Mouse (Mus musculus): ENCODE measurements around the gene Cltb. TPM values are rescaled to one million over a fixed set of nuclear protein-coding genes. Genes with fewer than 3 reads are reported as not detected.
"Not testable (repeated sequence)": the region's sequence is repeated elsewhere in the genome, so short reads cannot be mapped to it uniquely, and the experiment has no call there.

Gene Cltb
- 33.9 TPM for polyA plus RNA-seq (2021)

GRCm38 (mm10) chr13:54610972-54611754, at the start of gene Cltb:
TSS of gene Cltb (minus strand) at chr13:54611344.
- in situ Hi-C loops (cut with MboI; ENCODE audit: low pct_unique_long_range_greater_than_20kb): no loop called here
- CTCF ChIA-PET: no interaction called here
- ATAC-seq (peak; percentile 10), DNase-seq (ENCODE audit: low read depth, low spot score) (no peak)
- POLR2A ChIA-PET: interaction anchor here (0.5 to 0.6 kb wide), 4 partner anchors 8 to 499 kb away, joined by 4 read pairs; no protein-coding TSS in a partner anchor
- H3K27me3 ChIP-seq: no peaks in the 10 kb centered on the region
- TF ChIP-seq CTCF (IDR thresholded peaks at IDR 0.05): no peak

DNA sequence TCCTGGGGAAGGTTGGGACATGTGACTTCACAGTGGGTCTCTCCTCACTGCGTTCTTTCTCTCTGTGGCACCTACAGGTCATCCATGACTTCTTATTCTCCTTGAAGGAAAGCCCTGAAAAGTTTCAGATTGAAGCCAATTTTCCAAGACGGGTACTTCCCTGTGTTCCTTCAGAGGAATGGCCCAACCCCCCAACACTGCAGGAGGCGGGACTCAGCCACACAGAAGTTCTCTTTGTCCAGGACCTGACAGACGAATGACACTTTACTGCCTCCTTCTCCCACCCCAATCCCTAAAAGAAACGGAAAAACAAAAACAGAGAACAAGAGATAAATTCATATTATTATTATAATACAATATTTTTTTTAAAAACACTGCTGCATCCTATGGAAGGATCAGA, 49.7 kb upstream of the Cltb start:
- DNase-seq (ENCODE audit: low read depth, low spot score) (no peak), ATAC-seq (no peak)
- no peaks in the 10 kb centered on the region for H3K27me3 ChIP-seq
- no peak for TF ChIP-seq CTCF (IDR thresholded peaks at IDR 0.05)
- ChIA-PET CTCF (no interaction called here), POLR2A (no interaction called here)
- in situ Hi-C loops (cut with MboI; ENCODE audit: low pct_unique_long_range_greater_than_20kb): no loop called here

GRCm38 (mm10) chr13:54650461-54650860, 39.3 kb upstream of the Cltb start:
- TF ChIP-seq CTCF (IDR thresholded peaks at IDR 0.05): no peak
- ATAC-seq (no peak), DNase-seq (ENCODE audit: low read depth, low spot score) (no peak)
- no peaks in the 10 kb centered on the region for H3K27me3 ChIP-seq
- ChIA-PET CTCF (no interaction called here), POLR2A (no interaction called here)
- in situ Hi-C loops (cut with MboI; ENCODE audit: low pct_unique_long_range_greater_than_20kb): no loop called here

GRCm38 (mm10) chr13:54635011-54635410, 23.9 kb upstream of the Cltb start:
- in situ Hi-C loops (cut with MboI; ENCODE audit: low pct_unique_long_range_greater_than_20kb): no loop called here
- ChIA-PET POLR2A (interaction anchor here (0.7 kb wide), 1 partner anchor 28 kb away, joined by 3 read pairs; no protein-coding TSS in a partner anchor), CTCF (interaction anchor here (0.9 to 1.1 kb wide), 3 partner anchors 8 to 13 kb away, joined by 3 to 5 read pairs (median 3); partner anchors contain the start of gene Faf2)
- TF ChIP-seq CTCF (IDR thresholded peaks at IDR 0.05): no peak
- no peak for ATAC-seq
- H3K27me3 ChIP-seq: no peaks in the 10 kb centered on the region
- no peak for DNase-seq (ENCODE audit: low read depth, low spot score)

DNA sequence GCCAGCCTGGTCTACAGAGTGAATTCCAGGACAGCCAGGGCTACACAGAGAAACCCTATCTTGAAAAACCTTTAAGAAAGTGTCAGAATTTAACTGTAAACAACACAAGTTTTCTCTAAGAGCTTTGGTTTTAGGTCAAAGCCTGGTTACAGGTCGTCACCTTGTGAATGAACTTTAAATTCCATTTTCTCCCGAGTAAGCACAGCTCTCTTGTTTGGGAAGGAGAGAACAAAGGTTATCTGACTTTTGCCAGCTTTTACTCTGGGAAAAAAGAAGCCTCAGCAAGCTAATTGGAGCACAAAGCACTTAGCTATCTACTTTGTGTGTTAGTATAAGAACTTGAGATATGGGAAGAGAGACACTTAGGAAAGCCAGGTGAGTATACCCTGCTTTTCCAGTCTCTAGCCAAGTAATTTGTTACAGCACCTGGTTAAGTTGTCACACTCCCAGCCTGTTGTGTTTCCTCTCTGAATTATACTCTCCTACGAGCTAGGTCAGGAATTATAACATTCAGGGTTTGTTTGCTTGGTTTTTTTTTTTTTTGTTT, 21.7 kb upstream of the Cltb start:
- no peak for TF ChIP-seq CTCF (IDR thresholded peaks at IDR 0.05)
- POLR2A ChIA-PET: no interaction called here
- ATAC-seq (no peak), DNase-seq (ENCODE audit: low read depth, low spot score) (no peak)
- H3K27me3 ChIP-seq: no peaks in the 10 kb centered on the region
- CTCF ChIA-PET: interaction anchor here (1.4 kb wide), 1 partner anchor 8 kb away, joined by 4 read pairs; no protein-coding TSS in a partner anchor
- in situ Hi-C loops (cut with MboI; ENCODE audit: low pct_unique_long_range_greater_than_20kb): no loop called here

GRCm38 (mm10) chr13:54629128-54629527, 18.0 kb upstream of the Cltb start:
- no peak for TF ChIP-seq CTCF (IDR thresholded peaks at IDR 0.05)
- peak; percentile 51 for ATAC-seq
- CTCF ChIA-PET: no interaction called here
- in situ Hi-C loops (cut with MboI; ENCODE audit: low pct_unique_long_range_greater_than_20kb): no loop called here
- POLR2A ChIA-PET: no interaction called here
- no peak for DNase-seq (ENCODE audit: low read depth, low spot score)
- H3K27me3 ChIP-seq: no peaks in the 10 kb centered on the region

DNA sequence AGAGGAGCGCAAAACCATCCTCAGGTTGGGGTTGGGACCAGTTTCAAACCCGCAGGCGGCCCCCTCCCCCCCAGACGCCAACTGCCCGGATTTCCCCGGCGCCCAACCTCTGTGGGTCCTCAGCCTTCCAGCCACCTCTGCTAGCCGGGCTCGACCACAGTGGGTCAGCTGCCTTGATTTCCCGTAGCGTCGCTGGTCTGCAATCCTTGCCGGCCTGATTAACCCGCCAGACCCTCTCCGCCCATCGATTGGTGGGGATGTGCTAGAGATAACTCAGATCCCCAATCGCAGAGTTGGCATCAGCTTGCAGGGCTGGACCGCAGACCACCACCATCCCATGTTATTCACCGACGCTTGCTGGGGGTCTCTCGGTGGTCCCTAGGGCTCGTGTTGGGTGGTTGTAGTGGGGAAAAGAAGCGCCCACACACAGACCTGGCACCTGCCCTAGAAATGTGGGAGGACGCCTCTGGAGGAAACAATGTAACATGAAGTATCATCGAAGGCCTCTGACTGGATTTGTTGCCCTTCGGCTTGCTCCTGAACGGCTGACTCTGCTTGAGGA, 10.9 kb upstream of the Cltb start:
- no peak for TF ChIP-seq CTCF (IDR thresholded peaks at IDR 0.05)
- peaks cover 3% of the 10 kb centered on the region for H3K27me3 ChIP-seq
- CTCF ChIA-PET: interaction anchor here (1.2 to 1.5 kb wide), 6 partner anchors 13 to 63 kb away, joined by 3 to 5 read pairs (median 5); no protein-coding TSS in a partner anchor
- POLR2A ChIA-PET: interaction anchor here (0.5 to 1.6 kb wide), 4 partner anchors 14 to 65 kb away, joined by 3 read pairs; no protein-coding TSS in a partner anchor
- peak; percentile 49 for ATAC-seq
- in situ Hi-C loops (cut with MboI; ENCODE audit: low pct_unique_long_range_greater_than_20kb): no loop called here
- no peak for DNase-seq (ENCODE audit: low read depth, low spot score)

GRCm38 (mm10) chr13:54621155-54621932, 10.2 kb upstream of the Cltb start, which contains the start of gene Faf2:
TSS of gene Faf2 (plus strand) at chr13:54621784.
- in situ Hi-C loops (cut with MboI; ENCODE audit: low pct_unique_long_range_greater_than_20kb): no loop called here
- DNase-seq (ENCODE audit: low read depth, low spot score): no peak

DNA sequence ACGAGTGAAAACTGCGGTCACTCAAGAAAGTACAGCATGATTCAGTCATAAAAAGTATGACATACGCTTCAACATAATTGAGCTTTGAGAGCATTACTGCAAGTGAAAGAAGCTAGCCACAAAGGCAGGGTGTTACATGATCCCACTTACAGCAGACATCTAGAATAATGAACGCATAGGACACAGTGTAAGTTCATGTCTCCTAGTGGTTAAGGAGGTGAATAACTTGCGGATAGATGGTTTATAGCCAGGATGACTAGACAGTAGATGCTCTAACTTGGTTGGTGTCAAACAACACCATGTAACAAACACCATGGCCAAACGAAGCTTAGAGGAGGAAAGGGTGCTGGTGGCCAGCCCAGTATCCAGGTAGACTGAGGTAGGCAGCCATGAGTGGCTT, 5.9 kb upstream of the Cltb start:
- POLR2A ChIA-PET: interaction anchor here (0.9 to 1.8 kb wide), 2 partner anchors 26 to 54 kb away, joined by 4 to 5 read pairs; partner anchors contain the start of genes Higd2a and Nop16
- CTCF ChIA-PET: interaction anchor here (1.2 to 1.7 kb wide), 2 partner anchors 8 to 51 kb away, joined by 3 to 9 read pairs; partner anchors contain the start of gene 4833439L19Rik
- H3K27me3 ChIP-seq: peaks cover 3% of the 10 kb centered on the region
- no peak for DNase-seq (ENCODE audit: low read depth, low spot score)
- in situ Hi-C loops (cut with MboI; ENCODE audit: low pct_unique_long_range_greater_than_20kb): loop anchor here (5.0 kb wide), 1 partner anchor 40 kb away; the partner anchor contains the start of gene Arl10
- TF ChIP-seq CTCF (IDR thresholded peaks at IDR 0.05): no peak
- no peak for ATAC-seq

More at GRCm38 (mm10) chr13:54621155-54621932, 10.2 kb upstream of the Cltb start, which contains the start of gene Faf2:
- peak; percentile 99 for TF ChIP-seq CTCF (IDR thresholded peaks at IDR 0.05)
- peak; percentile 86 for ATAC-seq
- ChIA-PET POLR2A (interaction anchor here (0.5 to 1.6 kb wide), 5 partner anchors 11 to 66 kb away, joined by 3 to 4 read pairs (median 3); no protein-coding TSS in a partner anchor), CTCF (interaction anchor here (1.2 to 1.5 kb wide), 6 partner anchors 13 to 63 kb away, joined by 3 to 5 read pairs (median 5); no protein-coding TSS in a partner anchor)
- peaks cover 3% of the 10 kb centered on the region for H3K27me3 ChIP-seq

GRCm38 (mm10) chr13:54616307-54616706, 5.2 kb upstream of the Cltb start:
- CTCF ChIA-PET: interaction anchor here (1.2 kb wide), 1 partner anchor 50 kb away, joined by 3 read pairs; the partner anchor contains the start of gene 4833439L19Rik
- TF ChIP-seq CTCF (IDR thresholded peaks at IDR 0.05): no peak
- no peak for ATAC-seq
- in situ Hi-C loops (cut with MboI; ENCODE audit: low pct_unique_long_range_greater_than_20kb): loop anchor here (5.0 kb wide), 1 partner anchor 39 kb away; the partner anchor contains the start of gene Arl10
- POLR2A ChIA-PET: no interaction called here
- no peak for DNase-seq (ENCODE audit: low read depth, low spot score)
- H3K27me3 ChIP-seq: peaks cover 3% of the 10 kb centered on the region

GRCm38 (mm10) chr13:54613141-54613540, 2.0 kb upstream of the Cltb start:
- H3K27me3 ChIP-seq; POLR2A ChIA-PET; DNase-seq (ENCODE audit: low read depth, low spot score); ATAC-seq; in situ Hi-C loops (cut with MboI; ENCODE audit: low pct_unique_long_range_greater_than_20kb): not testable (repeated sequence)
- CTCF ChIA-PET: interaction anchor here (1.6 kb wide), 1 partner anchor 11 kb away, joined by 4 read pairs; no protein-coding TSS in a partner anchor

Measured in Patski (cell line).